Mouse (Mus musculus) testis, postnatal 10 days (tissue): ENCODE results near the gene Hist1h4n.
A peak's percentile ranks its signal among the peaks of the same experiment; 100 is the strongest.
"Not testable (repeated sequence)": the region's sequence is repeated elsewhere in the genome, so short reads cannot be mapped to it uniquely, and the experiment has no call there.

ENCODE experiments used
- DNase-seq: peaks from one replicate; pipeline ENCODE4 v3.0.0; 2021; ENCODE audit warnings: low spot score

The Hist1h4n gene

DNA sequence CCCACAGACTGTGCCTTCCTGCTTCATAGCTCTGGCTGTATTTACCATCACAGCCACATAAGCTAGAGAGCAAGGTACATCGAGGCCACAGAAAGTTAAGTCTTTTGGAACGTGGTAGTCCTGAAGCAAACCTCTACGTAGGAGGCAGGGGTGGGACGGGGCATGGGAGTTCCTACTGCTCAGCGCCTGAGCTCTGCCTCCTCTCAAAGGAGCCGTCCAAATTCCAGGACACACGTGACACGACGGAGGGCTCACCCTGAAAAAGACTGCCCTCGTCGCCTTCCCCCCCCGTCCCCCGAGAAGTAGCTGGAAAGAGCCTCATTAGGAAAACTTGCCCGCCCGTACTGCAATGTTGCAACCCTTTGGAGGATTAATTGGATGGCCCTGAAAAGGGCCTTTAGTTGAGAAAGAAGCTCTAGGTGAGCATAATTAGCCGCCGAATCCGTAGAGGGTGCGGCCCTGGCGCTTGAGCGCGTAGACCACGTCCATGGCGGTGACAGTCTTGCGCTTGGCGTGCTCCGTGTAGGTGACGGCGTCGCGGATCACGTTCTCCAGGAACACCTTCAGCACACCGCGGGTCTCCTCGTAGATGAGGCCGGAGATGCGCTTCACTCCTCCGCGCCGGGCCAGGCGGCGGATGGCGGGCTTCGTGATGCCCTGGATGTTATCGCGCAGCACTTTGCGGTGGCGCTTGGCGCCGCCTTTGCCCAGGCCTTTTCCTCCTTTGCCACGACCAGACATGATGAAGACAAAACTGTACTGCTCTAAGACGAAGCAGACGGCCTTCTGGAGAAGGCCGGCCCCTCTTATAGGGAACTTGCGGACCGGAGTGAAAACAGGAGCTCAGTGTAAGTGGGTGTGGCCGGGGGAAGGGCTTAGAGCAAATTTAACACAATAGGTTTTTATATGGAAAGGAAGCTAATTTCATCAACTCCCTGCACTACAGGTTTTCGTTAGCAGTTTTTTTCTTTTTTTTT lies at the start of gene Hist1h4n:
Hist1h4n (minus strand) TSS at position 779 of the 977 bp plus-strand sequence.
- DNase-seq, result not testable (repeated sequence)

DNA sequence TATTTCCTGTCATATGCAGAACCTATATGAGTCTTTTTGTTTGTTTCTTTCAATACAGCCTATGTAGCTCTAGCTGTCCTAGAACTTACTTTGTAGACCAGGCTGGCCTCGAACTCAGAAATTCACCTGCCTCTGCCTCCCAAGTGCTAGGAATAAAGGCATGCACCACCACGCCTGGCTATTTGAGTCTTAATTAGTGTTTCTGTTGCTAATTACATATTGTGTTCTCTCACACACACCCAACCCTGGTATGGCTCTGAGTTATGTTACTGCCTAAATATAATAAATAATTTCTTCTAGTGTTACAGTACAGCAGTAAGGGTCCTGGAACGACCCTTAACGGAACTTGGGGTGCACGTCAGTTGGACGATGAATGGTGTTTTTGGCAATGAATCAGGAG lies 48.7 kb upstream of the Hist1h4n start:
- DNase-seq, result no peak

DNA sequence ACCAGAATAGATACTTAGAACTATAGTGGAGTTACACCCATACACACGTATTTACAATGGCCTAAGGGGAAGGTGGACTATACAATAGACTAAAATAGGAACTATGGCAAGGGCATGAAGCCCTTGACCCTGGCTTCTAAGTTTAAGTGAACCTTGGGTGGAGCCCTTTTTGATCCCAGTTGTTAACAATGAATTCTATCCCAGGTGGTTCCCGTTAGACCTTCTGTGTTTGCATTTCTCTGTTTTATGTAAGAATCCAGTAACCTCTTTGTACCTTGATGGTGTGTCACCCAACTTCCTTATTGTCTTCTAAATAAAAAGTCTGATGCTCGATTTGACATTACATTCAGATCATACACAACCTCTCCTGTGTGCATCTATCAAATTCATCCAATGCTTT lies 33.5 kb upstream of the Hist1h4n start:
- not testable (repeated sequence) for DNase-seq

DNA sequence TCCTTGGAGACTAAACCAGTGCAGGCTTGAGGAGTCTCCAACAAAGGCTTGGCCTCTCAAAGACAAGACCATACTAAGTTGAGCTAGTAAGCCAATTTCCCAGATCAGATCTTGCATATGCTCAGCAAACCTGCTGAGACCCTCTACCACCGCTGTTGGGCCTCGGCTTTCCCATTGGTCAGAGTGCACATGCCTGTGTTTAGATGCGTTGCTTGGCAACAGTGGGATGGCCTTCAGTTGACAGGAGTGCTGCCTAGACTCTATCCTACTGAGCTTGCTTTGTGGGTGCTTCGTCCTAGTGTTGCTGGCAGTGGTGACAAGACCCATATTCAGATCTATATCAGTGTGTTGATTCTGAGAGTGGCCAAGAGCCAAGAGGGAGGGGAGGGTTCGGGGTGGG lies 29.6 kb upstream of the Hist1h4n start:
- no peak for DNase-seq

DNA sequence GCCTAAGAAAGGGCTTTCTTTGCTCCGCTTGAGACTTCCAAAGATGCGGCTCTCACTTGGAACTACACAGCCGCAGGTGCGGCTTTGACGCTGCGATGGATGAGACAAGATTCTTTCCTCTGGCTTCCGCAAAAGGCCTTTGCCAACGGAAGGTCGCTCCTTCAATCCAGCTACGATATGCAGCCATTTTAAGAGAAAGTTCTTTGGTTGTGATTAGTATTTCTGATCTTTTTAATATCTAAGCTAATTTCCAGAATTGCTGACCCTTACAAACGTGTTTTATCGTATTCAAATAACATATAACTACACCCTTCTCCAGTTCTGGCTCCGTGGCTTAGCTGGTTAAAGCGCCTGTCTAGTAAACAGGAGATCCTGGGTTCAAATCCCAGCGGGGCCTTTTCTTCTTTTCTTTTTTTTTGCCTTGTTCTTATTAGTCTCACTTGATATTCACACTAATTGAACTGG lies 23.7 kb upstream of the Hist1h4n start:
- no peak for DNase-seq

DNA sequence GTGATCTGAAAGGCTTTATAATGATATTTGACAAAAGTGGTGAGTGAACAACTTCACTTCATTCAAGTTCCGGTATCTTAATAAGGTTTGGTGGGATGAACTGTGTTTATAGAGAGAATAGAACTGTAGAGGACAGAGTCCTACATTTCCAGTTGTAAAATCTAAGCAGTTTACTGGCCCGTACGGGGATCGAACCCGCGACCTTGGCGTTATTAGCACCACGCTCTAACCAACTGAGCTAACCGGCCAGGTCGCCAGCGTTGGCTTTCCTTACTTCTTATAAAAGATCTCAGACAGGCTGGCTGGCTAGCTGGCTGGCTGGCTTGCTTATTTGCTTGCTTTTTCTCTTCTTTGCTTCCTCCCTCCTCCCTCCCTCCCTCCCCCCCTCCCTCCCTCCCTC lies 23.1 kb upstream of the Hist1h4n start:
- DNase-seq, result peak; percentile 63

DNA sequence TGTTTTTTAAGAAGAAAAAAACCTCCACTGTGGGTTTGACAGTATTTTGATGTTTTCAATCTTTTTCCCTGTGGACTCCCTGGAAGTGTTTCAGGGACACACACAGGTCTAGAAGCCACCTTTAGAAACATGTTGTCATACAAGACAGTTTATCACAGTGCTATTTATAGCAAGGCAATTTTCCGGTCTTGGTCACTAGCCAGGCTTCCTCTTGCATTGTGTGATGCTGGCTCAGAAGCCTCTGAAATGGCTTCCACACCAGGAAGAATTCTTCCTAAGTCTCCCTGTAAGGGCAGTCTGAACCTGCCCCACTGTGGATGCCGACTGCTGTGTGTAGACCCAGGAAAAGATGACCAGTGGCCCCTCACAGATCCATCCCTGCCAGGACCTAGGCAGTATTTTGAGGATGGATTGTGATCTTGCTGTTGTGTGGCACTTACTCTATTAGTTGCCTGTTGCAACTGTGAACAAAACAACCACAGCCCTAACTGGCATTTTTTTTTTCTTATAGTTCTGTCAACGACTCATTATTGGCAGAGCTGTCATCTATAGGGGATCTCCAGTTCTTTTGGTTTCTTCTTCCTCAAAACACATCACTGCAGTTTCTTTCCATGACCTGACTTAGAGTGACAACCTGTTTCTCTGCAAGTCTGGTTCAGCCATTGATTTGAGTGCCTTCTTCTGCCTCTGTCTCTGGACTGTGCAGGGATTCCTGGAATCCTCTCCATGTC lies 20.4 kb upstream of the Hist1h4n start:
- no peak for DNase-seq

DNA sequence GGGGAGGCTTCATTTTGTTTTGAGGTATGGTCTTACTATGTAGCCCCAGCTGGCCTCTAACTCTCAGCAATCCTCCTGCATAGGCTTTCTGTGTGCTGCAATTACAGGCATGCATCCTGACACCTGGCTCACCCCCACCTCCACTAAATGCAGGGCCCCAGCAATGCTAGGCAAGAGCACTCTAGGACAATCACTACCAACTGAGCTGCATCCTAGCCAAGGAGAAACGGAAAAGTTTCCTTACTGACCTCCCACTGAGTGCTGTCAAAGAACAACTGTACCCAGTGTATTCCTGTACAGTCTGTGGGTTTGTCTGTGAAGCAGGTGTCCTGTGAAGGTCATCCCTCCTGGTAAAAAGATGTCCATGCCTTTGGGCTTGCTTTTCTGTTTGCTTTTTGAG lies 18.7 kb upstream of the Hist1h4n start:
- DNase-seq, result not testable (repeated sequence)

DNA sequence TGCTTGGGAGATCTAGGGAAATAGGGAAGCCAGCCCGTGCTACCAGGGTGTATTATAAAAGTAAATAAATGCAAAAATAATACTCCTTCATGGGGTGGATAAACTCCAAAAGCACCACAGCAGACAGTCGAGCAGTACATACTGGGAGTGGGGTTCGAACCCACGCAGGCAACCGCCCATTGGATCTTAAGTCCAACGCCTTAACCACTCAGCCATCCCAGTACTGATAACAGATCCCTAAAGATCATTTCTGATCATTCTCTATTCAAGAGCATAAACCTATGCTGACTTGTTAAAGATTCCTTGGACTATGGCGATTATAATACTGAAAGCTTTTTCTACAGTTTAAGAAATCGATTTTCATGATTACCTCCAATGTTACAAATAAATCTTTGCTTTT lies 15.9 kb upstream of the Hist1h4n start:
- DNase-seq, result no peak

DNA sequence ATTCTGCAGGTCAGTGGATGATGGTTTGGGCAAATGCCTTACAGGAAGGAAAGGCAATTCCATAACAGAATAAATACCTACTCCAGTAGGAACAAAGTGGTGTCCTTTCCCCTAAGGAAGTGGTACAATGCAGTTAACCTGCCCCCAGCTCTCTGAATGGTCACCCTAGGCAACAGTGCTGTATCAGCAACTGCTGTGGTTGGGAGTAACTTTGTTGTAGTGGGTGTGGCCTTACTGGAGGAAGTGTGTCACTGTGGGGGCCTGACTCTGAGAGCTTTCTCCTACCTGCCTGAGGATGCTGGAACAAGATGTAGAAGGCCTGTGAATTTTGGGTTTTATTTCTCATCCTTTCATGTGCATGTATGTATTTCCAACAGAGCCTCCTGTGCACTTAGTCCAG lies 14.4 kb upstream of the Hist1h4n start:
- not testable (repeated sequence) for DNase-seq

DNA sequence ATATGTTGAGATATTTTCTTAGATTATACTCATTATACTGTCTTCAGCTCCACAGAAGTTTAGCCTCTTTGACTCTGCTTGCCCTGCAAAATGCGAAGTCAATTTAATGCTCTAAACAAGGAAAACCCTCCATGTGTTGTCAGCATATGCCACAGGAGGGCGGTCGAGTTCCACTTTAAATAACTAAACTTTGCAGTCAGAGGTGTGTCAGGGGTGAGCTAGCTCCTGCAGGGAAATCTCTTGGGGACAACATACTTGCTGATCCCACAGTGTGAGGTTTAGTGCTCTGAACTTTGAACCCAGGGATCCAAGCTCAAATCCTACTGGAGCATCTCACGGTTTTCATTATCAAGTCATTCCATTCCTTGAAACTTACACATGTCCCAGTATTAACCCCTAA lies 8.5 kb upstream of the Hist1h4n start:
- not testable (repeated sequence) for DNase-seq

DNA sequence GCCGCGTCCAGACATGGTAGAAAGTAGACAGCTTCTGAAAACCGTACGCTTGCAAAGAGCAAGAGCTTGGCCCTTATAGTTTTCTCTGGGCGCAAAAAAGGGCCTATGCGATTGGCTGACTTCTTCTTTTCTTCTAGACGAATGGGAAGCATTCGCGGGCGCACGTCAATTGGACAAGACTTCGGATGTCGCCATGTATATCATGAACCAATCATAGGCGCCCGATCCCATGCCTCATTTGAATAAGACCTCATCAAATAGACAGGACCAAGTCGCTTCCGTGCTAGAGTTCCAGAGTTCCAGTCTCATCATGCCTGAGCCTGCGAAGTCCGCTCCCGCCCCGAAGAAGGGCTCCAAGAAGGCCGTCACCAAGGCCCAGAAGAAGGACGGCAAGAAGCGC lies 1.5 kb upstream of the Hist1h4n start, which contains the start of the genes Hist1h2ap and Hist1h2br:
Hist1h2ap (minus strand) TSS at position 47 of the 400 bp plus-strand sequence.
Hist1h2br (plus strand) TSS at position 283 of the 400 bp plus-strand sequence.
- not testable (repeated sequence) for DNase-seq

DNA sequence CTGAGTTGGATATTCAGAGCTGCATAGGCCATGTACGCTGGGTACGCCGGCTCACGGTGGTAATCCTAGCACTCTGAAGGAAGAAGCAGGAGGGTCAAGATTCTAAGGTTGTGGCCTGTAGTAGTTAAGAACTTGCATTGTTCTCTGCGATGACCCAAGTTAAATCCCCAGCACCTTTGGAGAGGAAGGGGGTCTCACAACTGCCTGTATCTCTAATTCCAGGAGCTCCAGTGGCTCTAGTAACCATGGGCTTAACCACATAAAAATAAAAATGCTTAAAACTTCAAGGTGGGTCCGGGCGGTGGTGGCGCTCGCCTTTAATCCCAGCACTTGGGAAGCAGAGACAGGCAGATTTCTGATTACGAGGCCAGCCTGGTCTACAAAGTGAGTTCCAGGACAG lies 1.7 kb downstream of the Hist1h4n start:
- no peak for DNase-seq

DNA sequence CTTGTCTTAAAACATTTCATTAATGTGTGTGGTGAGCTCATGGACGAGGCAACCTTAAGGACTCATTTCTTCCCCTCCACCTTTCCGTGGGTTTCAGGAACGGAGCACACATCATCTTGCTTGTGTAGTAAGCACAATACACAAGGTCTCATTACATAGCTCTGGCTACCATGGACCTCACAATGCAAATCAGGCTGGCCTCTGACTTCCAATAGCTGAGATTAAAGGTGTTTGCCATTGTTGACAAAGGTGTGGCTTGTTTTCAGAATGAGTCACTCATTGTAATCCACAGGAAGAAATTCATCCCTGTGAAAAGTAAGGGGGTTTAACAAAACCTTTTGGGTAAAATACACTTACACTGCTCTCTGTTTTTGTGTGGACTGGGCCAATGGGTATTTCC lies 3.5 kb downstream of the Hist1h4n start:
- no peak for DNase-seq

DNA sequence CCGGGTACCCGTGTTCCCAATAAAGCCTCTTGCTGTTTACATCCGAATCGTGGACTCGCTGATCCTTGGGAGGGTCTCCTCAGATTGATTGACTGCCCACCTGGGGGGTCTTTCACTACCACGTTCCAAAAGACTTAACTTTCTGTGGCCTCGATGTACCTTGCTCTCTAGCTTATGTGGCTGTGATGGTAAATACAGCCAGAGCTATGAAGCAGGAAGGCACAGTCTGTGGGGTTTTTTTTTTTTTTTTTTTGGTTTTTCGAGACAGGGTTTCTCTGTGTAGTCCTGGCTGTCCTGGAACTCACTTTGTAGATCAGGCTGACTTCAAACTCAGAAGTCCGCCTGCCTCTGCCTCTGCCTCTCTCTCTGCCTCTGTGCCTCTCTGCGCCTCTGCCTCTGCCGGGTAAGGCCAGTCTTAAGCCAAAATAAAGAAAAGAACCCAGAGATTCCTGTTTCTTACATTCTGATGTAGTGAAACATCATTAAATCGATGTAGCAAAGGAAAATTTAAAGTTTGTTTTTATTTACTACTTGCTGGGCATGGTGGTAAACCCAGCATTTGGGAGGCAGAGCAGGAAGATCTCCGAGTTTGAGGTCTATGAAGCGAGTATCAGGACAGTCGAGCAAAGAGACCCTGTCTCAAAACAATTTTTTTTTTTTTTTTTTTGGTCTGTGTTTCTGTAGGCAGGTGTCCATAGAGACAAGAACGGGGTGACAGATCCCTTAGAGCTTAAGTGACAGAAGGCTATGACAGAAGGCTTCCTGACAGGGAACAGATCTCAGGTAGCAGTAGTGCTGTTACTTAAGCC lies 11.7 kb downstream of the Hist1h4n start:
- not testable (repeated sequence) for DNase-seq

DNA sequence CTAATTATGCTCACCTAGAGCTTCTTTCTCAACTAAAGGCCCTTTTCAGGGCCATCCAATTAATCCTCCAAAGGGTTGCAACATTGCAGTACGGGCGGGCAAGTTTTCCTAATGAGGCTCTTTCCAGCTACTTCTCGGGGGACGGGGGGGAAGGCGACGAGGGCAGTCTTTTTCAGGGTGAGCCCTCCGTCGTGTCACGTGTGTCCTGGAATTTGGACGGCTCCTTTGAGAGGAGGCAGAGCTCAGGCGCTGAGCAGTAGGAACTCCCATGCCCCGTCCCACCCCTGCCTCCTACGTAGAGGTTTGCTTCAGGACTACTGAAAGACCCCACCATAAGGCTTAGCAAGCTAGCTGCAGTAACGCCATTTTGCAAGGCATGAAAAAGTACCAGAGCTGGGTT lies 19.9 kb downstream of the Hist1h4n start:
- not testable (repeated sequence) for DNase-seq

DNA sequence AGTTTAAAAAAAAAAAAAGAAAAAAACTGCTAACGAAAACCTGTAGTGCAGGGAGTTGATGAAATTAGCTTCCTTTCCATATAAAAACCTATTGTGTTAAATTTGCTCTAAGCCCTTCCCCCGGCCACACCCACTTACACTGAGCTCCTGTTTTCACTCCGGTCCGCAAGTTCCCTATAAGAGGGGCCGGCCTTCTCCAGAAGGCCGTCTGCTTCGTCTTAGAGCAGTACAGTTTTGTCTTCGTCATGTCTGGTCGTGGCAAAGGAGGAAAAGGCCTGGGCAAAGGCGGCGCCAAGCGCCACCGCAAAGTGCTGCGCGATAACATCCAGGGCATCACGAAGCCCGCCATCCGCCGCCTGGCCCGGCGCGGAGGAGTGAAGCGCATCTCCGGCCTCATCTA lies 20.5 kb downstream of the Hist1h4n start, which contains the start of gene Hist1h4m:
Hist1h4m (plus strand) TSS at position 208 of the 400 bp plus-strand sequence.
- not testable (repeated sequence) for DNase-seq

DNA sequence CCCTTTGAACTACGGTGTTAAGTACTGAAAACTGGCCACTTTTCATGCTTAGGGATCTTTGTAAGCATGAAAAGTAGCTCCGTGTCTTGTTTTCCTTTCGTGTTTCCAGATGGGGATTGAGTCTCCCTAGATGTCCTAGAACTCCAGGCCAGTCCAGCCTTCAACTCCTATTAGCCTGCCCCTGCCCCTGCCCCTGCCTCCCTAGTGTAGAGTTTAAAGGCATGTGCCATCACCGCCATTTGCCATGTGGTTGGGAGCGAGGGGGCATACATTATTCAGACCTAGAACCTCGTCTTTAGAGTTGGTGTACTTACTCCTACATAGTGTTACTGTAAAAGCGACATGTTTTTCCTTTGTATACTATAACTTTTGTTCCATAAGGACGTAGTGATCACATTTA lies 20.9 kb downstream of the Hist1h4n start:
- DNase-seq, result not testable (repeated sequence)

DNA sequence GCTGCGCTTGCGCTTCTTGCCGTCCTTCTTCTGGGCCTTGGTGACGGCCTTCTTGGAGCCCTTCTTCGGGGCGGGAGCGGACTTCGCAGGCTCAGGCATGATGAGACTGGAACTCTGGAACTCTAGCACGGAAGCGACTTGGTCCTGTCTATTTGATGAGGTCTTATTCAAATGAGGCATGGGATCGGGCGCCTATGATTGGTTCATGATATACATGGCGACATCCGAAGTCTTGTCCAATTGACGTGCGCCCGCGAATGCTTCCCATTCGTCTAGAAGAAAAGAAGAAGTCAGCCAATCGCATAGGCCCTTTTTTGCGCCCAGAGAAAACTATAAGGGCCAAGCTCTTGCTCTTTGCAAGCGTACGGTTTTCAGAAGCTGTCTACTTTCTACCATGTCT lies 21.9 kb downstream of the Hist1h4n start, which contains the start of the genes Hist1h2bq and Hist1h2ao:
Hist1h2bq (minus strand) TSS at position 125 of the 400 bp plus-strand sequence.
Hist1h2ao (plus strand) TSS at position 393 of the 400 bp plus-strand sequence.
- DNase-seq, result not testable (repeated sequence)

DNA sequence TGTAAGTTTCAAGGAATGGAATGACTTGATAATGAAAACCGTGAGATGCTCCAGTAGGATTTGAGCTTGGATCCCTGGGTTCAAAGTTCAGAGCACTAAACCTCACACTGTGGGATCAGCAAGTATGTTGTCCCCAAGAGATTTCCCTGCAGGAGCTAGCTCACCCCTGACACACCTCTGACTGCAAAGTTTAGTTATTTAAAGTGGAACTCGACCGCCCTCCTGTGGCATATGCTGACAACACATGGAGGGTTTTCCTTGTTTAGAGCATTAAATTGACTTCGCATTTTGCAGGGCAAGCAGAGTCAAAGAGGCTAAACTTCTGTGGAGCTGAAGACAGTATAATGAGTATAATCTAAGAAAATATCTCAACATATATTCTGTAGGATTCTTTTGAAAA lies 28.9 kb downstream of the Hist1h4n start:
- DNase-seq, result not testable (repeated sequence)

DNA sequence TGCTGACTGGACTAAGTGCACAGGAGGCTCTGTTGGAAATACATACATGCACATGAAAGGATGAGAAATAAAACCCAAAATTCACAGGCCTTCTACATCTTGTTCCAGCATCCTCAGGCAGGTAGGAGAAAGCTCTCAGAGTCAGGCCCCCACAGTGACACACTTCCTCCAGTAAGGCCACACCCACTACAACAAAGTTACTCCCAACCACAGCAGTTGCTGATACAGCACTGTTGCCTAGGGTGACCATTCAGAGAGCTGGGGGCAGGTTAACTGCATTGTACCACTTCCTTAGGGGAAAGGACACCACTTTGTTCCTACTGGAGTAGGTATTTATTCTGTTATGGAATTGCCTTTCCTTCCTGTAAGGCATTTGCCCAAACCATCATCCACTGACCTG lies 34.8 kb downstream of the Hist1h4n start:
- DNase-seq, result not testable (repeated sequence)
